Mouse (Mus musculus) fat pad, adult 2 months (tissue): Measurements from ENCODE around the gene Polr2i.
"Not testable (repeated sequence)": the region's sequence is repeated elsewhere in the genome, so short reads cannot be mapped to it uniquely, and the experiment has no call there.

Experiments
- DNase-seq: peaks from one replicate; pipeline ENCODE4 v3.0.0-alpha.2; 2011; ENCODE audit warnings: low read depth, low spot score; ENCODE audit errors: extremely low read depth

Polr2i gene

DNA sequence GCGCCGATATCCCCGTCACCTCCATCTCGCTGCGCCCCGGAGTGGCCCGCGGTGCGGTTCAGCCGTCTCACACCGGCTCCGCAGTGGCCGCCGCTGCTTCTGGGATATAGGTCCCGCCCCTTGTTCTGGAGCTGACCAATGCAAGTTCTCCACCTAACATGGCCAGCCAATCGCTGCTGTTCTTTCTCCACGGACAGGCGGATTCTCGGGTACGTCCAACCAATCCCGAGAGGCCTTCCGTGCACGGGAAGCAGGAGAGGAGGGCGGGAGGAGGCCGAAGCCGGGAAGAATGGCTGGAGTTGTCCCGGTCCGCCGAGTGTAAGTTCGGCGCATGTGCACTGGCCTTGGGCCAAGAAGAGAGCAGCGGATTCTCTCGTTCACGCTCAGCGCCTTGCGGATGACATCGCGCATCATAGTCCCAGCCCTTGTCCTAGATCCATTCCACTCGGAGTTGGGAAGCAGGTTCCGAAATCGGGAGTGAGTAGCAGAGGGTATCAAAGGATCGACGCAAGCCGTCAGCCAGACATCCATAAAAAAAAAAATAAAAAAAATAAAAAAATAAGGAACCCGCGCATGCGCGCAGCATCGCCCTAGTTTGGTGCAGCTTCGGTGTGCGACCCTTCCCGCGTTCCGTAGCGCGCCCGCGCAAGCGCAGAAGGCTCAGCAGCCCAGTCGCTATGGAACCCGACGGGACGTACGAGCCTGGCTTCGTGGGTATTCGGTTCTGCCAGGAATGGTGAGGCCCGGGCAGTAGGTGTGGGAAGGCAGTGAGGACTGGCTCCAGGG lies at the start of gene Polr2i, which contains the start of gene Tbcb:
Polr2i (plus strand) TSS at position 280 of the 786 bp plus-strand sequence.
Tbcb (minus strand) TSS at position 604 of the 786 bp plus-strand sequence.
- DNase-seq: peak; percentile 94

DNA sequence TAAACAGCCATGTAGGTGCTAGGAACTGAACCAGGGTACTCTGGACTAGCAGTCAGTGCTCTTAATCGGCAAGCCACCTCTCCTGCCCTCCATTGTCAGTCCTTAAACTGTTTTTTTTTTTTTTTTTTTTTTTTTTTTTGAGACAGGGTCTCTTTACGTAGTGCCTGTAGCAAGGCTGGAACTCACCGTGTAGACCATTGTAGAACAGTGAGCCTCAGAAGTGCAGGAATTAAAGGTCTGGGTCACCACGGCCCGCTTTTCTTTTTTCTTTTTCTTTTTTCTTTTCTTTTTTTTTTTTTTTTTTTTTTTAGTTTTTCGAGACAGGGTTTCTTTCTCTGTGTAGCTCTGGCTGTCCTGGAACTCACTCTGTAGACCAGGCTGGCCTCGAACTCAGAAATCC lies 48.6 kb upstream of the Polr2i start:
- DNase-seq: not testable (repeated sequence)

DNA sequence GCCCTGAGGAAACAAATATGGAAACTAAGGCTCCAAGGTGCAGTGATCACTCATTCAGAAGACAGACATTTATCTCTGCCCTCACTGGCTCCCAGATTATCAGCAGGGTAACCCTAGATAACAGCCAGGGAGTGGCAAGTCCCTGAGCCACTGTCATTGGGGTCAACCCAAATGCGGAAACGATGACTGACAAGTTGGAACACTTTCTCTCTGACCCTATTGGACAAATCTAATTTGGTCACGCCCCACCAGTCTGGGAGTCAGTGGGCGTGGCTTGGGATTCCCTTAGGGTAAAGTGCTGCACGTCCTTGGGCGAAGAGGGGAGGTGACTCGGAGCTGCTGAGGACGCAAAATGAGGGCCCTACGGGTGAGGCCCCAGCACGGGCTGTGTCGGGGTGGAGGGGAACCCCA lies 47.9 kb upstream of the Polr2i start, which contains the start of gene Cox7a1:
Cox7a1 (plus strand) TSS at position 266 of the 411 bp plus-strand sequence.
- DNase-seq: no peak

DNA sequence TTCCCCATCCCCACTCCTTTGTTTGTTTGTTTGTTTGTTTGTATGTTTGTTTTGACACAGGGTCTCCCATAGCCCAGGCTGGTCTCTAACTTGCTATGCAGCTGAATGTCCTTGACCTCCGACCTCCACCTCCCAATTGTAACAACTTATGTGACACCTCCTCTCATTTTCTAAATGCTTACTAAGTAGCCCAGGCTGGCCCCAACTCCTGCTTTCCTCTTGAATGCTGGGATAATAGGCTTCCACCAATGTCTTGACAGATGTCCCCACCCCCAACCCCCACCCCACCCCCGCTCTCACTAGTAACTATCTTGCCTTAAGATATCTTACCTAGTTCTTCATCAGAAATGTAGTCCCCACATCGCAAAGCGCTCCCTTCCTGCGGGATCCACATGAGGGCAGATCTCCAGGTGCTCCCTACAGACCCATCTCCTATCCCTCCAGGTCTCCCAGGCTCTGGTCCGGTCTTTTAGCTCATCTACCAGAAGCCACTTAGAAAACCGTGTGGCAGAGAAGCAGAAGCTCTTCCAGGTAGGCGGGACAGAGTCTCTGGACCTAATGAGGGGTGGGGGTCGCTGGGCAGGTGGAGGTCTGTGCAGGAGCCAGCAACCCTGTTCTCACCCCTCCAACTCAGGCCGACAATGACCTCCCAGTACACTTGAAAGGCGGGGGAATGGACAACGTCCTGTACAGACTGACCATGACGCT lies 47.0 kb upstream of the Polr2i start:
- DNase-seq: no peak

DNA sequence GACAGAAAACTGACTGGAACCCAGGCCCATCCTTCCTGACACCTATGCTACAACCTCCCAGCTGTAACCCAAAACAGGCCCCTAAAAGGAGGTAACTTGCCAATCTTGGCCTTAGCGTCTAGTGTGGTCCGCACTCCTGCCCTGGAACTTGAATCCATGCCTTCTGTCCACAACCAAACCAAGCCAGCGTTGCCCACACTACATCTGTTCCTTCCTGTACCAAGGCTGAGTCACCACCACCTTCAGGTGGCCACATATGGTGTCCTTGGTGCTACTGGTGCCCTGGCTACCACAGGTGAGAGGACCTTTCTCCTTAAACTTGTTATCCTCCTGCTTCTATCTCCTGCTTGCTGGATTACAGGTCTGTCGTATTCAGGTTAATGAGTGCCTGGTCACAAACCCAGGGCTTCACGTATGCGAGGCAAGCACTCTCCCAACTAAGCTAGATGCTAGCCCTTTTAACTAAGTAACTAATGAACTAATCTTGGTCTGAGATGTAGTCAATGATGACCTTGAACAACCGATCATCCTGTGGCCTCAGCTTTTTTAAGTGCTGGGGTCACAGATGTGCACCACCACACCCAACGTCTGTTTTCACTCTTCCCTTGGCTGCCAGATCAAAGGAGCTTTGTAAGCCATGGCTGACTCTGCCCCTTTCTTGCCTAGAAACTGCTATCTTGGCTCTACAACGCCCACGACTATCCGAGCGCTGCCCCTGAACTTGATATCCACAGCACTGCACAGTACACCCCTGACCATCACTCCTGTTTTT lies 43.2 kb upstream of the Polr2i start:
- DNase-seq: no peak

DNA sequence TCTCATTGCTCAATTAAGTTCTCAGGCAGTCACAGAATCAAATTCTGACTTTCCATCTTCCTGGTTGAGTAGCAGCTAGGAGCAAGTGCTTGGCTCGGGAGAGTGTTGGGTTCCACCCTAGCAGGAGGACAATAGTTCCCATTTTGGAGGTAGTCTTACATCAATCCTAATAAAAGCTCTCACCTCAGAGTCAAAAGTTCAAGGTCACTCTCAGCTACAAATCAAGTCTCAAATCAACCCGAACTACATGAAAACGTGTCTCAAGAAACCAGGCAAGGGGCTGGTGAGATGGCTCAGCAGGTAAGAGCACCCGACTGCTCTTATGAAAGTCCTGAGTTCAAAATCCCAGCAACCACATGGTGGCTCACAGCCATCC lies 42.6 kb upstream of the Polr2i start:
- DNase-seq: no peak

DNA sequence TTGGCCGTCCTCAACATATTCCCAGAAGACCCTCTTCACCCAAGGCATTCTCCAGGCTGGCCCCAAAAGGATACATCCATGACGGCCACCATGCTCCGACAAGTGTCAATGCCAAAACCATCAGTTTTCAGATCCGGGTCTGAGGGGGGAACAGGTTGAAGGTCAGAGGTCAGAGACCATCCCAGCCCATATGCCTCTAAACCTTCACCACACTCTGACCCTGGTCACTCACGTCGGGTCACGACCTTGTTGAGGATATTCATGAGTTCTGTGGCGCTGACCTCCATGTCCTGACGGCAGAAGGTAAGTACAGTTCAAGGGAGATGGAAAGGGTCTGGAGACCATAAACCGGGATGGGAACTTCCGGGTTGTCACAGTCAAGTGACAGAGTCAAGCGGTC lies 39.7 kb upstream of the Polr2i start:
- DNase-seq: no peak

DNA sequence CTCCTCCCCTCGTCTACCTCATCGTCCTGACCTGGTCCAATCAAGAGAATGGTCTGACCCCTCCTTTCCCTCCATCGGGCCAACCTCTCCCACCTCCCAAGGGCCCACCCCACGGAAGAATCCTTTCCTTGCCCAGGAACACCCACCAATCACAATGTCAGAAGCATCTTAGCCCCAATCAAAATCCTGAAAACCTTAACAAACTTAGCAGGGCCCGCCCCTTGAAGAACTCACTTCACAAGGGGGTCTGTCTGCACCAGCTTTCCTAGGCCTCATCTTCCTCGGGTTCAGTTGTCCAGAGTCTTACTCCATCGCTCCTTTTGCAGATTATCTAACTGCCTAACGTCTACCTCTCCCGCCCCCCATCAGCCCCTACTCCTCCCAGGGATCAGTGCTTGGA lies 38.7 kb upstream of the Polr2i start:
- no peak for DNase-seq

DNA sequence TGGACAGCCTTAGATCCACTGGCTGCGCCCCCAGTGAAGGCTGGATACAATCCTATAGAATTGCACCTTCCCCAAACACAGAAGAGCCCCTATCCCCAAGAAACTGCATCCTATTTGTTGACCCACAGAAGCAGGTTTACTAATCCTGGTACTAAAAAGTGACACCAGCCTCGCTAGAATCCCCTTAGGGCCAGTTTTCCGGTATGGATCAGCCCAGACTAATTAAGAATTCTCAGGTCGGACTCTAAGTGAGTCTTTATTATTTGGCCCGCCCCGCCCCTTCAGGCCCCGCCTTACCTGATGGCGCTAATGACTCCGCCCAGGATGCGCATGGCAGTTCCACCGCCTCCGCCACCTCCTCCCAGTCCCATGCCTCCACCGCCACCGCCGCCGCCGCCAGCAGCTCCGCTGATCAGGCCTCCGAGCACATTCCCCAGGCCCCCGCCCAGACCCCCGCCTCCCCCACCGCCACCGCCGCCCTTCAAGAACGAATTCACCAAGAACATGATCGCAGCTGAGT lies 38.1 kb upstream of the Polr2i start:
- DNase-seq: no peak

DNA sequence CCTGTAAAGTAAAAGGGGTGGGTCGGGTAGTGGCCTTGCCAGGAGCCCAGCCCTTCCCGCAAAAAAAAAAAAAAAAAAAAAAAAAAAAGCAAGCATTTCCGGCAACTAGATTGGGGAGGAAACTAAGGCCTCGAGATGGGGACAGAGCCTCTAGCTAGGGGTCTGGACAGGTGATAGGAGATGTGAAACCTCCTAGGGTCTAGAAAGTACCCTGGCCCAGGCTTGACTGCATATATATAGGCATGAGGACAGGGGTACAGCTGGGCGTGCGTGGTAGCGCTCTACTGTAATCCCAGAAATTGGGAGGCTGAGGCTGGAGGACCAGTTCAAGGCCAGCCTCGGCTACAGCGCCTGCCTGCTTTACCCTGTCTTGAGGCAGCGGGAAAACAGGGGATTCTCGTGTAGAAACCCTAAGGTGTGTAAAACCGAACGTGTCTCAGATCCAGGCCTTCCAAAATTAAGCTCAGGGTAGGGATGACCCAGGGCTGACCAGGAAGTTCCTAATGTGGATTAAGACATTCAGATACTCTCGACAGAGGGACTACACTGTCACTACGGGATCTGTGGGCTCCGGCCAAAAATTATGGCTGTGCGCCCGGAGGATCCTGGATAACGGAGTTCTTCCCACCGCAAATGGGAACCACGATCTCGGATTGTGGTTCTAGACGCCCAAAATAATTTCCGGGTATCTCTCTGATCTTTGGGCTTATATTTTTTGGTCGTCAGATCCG lies 37.5 kb upstream of the Polr2i start:
- DNase-seq: no peak

DNA sequence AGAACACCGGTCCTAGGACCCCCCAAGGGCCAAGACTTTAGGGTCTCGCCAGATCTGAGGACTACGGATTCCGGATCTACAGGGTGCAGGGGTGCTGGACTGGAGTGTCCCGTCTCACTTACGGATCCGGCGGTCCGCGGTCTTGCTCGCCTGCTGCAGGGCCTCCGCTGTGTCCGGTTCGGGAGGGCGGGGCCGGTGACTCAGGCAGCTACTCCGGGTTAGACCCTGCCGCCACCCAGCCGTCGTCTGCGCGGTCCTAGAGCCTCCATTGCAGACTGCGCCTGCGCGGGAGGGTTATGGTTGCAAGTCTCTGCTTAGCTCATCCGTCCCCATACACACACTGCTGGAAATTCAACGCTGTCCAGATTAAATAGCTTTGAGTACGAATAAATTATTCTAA lies 36.9 kb upstream of the Polr2i start:
- no peak for DNase-seq

DNA sequence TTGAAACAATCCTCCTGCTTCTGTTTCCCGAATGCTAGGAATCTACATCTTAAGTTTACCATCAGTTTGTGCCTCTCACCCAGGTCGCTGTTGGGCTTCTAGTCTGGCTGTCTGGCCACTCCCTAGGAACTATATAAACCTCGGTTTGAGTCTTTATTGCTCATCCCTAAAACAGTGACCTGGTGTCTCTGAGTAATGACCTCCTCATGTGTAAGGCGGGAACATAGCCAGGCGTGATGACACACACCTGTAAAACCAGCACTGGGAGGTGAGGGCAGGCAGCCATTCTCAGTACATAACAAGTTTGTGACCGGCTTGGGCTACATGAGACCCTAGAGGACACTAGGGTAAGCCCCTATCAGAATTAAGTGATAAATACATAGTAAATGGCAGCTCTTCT lies 36.3 kb upstream of the Polr2i start:
- peak; percentile 74 for DNase-seq

DNA sequence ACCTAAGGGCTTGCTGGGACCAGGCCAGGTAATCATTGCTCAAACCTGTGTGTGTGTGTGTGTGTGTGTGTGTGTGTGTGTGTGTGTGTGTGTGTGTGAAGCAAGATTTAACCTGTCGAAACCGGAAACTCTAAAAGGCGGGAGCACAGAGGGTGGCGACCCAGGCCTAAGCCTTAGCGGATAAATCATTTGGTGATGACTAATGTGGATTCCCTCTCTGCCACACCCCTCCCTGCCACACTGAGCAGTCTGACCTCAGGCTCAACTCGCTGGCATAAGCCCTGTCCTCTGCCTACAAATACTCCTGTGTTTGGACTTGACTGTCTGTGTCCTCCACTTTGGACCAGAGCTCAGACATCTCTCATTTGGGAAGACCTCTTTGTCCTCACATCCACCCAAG lies 35.6 kb upstream of the Polr2i start:
- DNase-seq: peak; percentile 95

DNA sequence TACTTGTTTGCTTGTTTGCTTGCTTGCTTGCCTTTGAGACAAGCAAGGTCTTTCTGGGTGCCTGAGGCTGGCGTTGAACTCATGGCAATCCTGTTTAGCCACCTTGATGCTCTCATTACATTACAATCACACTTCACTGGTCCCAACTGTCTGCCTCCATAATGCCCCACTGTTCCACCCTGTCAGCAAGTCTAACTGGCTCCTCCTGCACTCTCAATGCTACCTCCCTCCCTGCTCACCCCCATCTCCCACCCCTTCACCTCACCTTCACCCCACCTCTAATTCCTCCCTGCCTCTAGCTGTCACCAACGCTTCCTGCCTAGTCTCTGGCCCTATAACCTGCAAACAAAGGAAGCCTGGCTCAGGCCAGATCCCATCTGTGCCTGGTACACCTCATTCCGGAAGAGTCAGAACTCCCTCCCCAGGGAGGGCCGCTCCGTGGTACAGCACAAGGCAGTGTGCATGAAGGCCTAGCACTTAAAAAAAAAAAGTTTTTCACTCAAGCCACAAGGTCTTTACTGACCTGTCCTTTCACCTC lies 34.1 kb upstream of the Polr2i start:
- no peak for DNase-seq

DNA sequence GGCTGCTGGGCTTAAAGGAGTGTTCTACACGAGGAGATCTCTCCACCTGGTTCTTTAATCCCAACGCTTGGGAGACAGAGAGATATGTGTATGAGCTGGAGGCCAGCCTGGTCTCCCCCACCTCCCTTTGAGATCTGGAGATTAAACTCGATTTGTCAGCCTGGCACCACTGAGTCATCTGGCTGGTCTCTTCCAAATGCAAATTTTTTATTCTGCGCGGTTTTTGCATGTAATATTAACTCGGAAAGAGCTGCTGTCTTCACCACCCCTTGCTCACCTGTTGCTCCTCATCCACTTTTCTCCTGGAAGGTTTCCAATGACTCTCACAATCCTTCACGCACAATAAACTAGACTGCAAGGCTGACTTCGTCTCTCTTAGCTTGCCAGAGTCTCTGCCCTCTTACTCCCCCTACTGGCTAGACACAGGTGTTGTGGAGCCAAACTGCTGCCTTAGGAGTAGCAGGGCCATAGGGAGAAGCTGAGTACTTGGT lies 33.2 kb upstream of the Polr2i start, which contains the start of gene Capns1:
Capns1 (minus strand) TSS at position 331 of the 491 bp plus-strand sequence.
- no peak for DNase-seq

DNA sequence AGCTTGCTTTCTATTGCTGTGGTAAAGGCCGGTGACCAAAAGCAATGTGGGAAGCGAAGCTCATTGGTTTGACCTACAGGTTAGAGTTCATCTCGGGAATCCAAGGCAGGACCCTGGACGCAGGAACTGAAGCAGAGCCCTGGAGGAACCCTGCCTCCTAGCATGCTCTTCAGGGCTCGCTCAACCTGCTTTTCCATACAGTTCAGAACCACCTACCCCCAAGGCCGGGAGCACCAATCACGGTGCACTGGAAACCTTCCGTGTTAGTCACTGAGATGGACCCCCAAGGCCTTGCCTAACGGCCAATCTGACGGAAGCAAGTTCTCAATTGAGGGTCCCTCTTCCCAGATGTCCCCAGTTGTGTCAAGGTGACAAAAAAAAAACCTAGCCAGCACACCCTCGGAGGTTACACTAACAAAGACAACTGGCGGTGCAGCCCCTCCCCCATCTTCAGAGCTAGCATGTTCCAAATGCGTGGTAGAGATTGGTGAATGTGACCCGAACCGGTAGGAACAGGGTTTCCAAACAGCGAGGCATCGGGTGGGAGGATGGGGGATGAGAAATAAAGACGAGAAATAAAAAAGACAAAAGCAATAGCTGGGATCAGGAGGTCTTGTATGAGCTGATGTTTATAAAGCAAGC lies 32.1 kb upstream of the Polr2i start:
- no peak for DNase-seq

DNA sequence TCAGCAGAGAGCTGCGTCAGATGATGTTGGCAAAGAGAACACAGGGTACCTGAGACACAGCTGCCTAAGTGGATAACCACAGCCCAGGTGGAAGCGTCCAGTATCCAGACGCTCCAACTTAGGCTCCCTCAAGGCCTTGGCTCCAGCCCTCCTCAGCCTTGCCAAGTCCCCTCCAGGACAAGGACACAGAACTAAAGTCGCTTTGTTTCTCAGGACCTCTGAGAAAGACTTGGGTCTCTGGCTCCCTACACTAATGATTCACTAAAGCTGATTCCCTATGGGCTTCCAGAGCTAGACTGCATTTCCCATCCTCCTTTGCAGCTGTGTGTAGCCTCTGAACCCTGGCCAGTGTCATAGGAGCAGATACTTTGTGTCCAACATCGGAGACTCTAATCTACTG lies 31.5 kb upstream of the Polr2i start:
- DNase-seq: peak; percentile 85

DNA sequence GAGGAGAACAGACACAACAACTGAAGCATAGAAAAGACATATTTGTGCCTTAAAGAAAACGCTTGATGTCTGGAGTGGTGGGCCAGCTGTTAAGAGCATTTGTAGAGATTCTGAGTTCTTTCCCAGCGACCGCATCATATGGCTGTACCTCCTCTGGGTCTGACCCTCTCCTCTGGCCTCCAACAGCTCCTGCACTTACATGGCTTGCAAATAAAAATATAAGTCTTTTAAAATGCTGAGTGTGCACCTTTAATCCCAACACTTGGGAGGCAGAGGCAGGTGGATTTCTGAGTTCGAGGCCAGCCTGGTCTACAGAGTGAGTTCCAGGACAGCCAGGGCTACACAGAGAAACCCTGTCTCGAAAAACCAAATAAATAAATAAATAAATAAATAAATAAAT lies 31.1 kb upstream of the Polr2i start:
- not testable (repeated sequence) for DNase-seq

DNA sequence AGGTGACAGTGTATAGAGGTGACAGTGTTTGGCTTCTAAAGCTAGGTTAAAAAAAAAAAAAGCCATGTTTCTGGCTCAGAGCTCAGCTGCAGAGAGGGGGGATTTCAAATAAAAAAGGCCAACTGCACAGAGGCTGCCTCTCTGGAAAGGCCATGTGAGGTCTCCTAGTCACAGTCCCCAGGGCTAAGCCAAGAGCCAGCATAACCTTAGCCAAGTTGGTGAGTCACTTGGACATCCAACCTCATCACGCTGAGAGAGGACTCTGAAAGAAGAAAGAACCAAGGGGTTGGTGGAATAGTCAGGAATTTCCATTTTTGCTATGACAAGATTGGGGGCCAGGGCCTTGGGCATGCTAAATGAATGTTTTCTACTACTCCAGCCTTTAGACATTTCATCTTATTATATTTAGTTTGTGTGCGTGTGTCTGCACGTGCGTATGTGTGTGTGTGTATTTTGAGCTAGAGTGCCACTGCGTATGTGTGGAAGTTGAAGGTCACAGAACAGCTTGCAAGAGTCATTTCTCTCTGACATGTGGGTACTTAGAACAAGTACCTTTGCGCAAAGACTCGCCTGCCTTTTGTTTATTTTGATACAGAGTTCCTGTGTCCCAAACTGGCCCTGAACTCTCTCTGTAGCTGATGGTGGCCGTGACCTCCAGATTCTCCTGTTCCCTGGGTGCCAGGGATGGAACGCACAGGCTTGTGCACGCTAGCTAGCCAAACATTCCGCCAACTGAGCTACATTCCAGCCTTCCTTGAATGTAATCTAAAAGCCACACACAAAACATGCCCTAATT lies 28.7 kb upstream of the Polr2i start:
- DNase-seq: no peak
